Mouse (Mus musculus) hindbrain, embryonic 11.5 days (tissue): ENCODE measurements around the gene Pih1d1. TPM values are rescaled to one million over a fixed set of nuclear protein-coding genes. Genes with fewer than 3 reads are reported as not detected.
"Not testable (repeated sequence)": the region's sequence is repeated elsewhere in the genome, so short reads cannot be mapped to it uniquely, and the experiment has no call there.

Experiments
- ATAC-seq: fragments of 200-750 bp; cut with Nextera tagmentation; 2 replicates; pipeline ENCODE4 v1.8.0; 2017; ENCODE audit warnings: mild to moderate bottlenecking, moderate TSS enrichment, moderate library complexity; ENCODE audit not compliant: low FRiP score
- DNase-seq: peaks from one replicate; pipeline ENCODE4 v3.0.0-alpha.2; 2015; ENCODE audit warnings: low spot score
- H3K27ac ChIP-seq: fragments of 300-500 bp; sonication (generic); 2 replicates; pipeline ENCODE4 v1.5.1; 2014; ENCODE audit warnings: mild to moderate bottlenecking, low read depth, low read length
- H3K27me3 ChIP-seq: fragments of 300-500 bp; sonication (generic); 2 replicates; pipeline ENCODE4 v1.6.1; 2014; ENCODE audit warnings: mild to moderate bottlenecking, low read length, moderate library complexity, mixed read lengths; ENCODE audit not compliant: control insufficient read depth, insufficient read depth
- H3K36me3 ChIP-seq: fragments of 300-500 bp; sonication (generic); 2 replicates; pipeline ENCODE4 v1.6.1; 2014; ENCODE audit warnings: mild to moderate bottlenecking, low read length, moderate library complexity, mixed read lengths; ENCODE audit not compliant: control insufficient read depth, insufficient read depth
- H3K4me1 ChIP-seq: fragments of 300-500 bp; sonication (generic); replicated peaks from 2 replicates; pipeline ENCODE4 v1.6.1; 2014; ENCODE audit warnings: low read length, mixed read lengths; ENCODE audit not compliant: control insufficient read depth, insufficient read depth
- H3K4me2 ChIP-seq: fragments of 300-500 bp; sonication (generic); replicated peaks from 2 replicates; pipeline ENCODE4 v1.6.1; 2014; ENCODE audit warnings: mild to moderate bottlenecking, low read depth, low read length
- H3K4me3 ChIP-seq: fragments of 300-500 bp; sonication (generic); 2 replicates; pipeline ENCODE4 v1.5.1; 2014; ENCODE audit warnings: low read depth, low read length
- H3K9ac ChIP-seq: fragments of 300-500 bp; sonication (generic); 2 replicates; pipeline ENCODE4 v1.6.1; 2014; ENCODE audit warnings: low read depth, low read length
- H3K9me3 ChIP-seq: fragments of 300-500 bp; sonication (generic); 2 replicates; pipeline ENCODE4 v1.6.1; 2016; ENCODE audit warnings: low read length; ENCODE audit not compliant: control insufficient read depth
- WGBS: fragments of 180-500 bp; shearing (Covaris S2); extraction: QIAGEN DNeasy Blood & Tissue Kit; methylation state at CpG from one replicate; pipeline ENCODE4 v1.1.7; 2014; 5-methylcytosine and 5-hydroxymethylcytosine counted together
- polyA plus RNA-seq: library from polyadenylated mRNA; unstranded; fragments of >200 nt; fragmentation: Nextera tagmentation; extraction: Ambion mirVana; gene quantifications from 2 replicates; pipeline ENCODE4 v1.2.1, GENCODE M21; 2014

Pih1d1 gene
- polyA plus RNA-seq = 105 TPM in 2 replicates

- H3K9me3 ChIP-seq = no peaks in the 10 kb centered on the region
- peak within 1 kb of the TSS; percentile 91 for H3K9ac ChIP-seq
- H3K4me3 ChIP-seq = peak within 1 kb of the TSS; percentile 65
- peaks cover 2% of the 10 kb centered on the region; the same call in 1 of the 2 replicates for H3K4me1 ChIP-seq
- WGBS = 5% methylated on average over 68 of the region's 69 CpGs
- H3K4me2 ChIP-seq = peak within 1 kb of the TSS; percentile 74
- no peaks in the 10 kb centered on the region for H3K27me3 ChIP-seq
- H3K27ac ChIP-seq = peak within 1 kb of the TSS; percentile 80
- ATAC-seq (peak; percentile 96), DNase-seq (peak; percentile 99)
- H3K36me3 ChIP-seq = 0 out of 2 replicates have a peak, but pooled peaks cover 2% of the 10 kb centered on the region
Measured at GRCm38 (mm10) chr7:45154096-45154992, at the start of gene Pih1d1, which contains the start of gene Aldh16a1. Gene Pih1d1 (plus strand): TSS chr7:45154303. Gene Aldh16a1 (minus strand): TSS chr7:45154584.

GRCm38 (mm10) chr7:45104941-45105340 is 49.2 kb upstream of the Pih1d1 start:
- H3K4me3 ChIP-seq = no peak overlapping the region
- ATAC-seq (no peak), DNase-seq (no peak)
- no peak overlapping the region for H3K9ac ChIP-seq
- no peaks in the 10 kb centered on the region for H3K9me3 ChIP-seq
- no peak overlapping the region for H3K27ac ChIP-seq
- no peaks in the 10 kb centered on the region for H3K36me3 ChIP-seq
- no peak overlapping the region for H3K4me2 ChIP-seq
- 84% methylated on average over 5 of the region's 5 CpGs for WGBS
- no peaks in the 10 kb centered on the region for H3K27me3 ChIP-seq
- no peaks in the 10 kb centered on the region for H3K4me1 ChIP-seq

GRCm38 (mm10) chr7:45105491-45105890 is 48.6 kb upstream of the Pih1d1 start:
- Histone ChIP-seq H3K36me3 (no peaks in the 10 kb centered on the region), H3K4me2 (no peak overlapping the region), H3K27me3 (no peaks in the 10 kb centered on the region), H3K4me3 (no peak overlapping the region), H3K27ac (no peak overlapping the region), H3K4me1 (no peaks in the 10 kb centered on the region), H3K9me3 (no peaks in the 10 kb centered on the region), H3K9ac (no peak overlapping the region)
- WGBS = 78% methylated on average over 8 of the region's 8 CpGs
- no peak for ATAC-seq
- DNase-seq = no peak

GRCm38 (mm10) chr7:45106441-45106840 is 47.7 kb upstream of the Pih1d1 start:
- H3K4me3 ChIP-seq = no peak overlapping the region
- 24% methylated on average over 6 of the region's 6 CpGs for WGBS
- no peak overlapping the region for H3K9ac ChIP-seq
- H3K4me1 ChIP-seq = no peaks in the 10 kb centered on the region
- peak; percentile 45 for DNase-seq
- H3K4me2 ChIP-seq = no peak overlapping the region
- peak; percentile 30; the same call in 1 of the 2 replicates for ATAC-seq
- H3K27ac ChIP-seq = no peak overlapping the region
- no peaks in the 10 kb centered on the region for H3K9me3 ChIP-seq
- H3K36me3 ChIP-seq = no peaks in the 10 kb centered on the region
- no peaks in the 10 kb centered on the region for H3K27me3 ChIP-seq

- H3K27ac ChIP-seq = no peak overlapping the region
- 59% methylated on average over 5 of the region's 5 CpGs for WGBS
Measured at GRCm38 (mm10) chr7:45107052-45107645, 47.0 kb upstream of the Pih1d1 start.

GRCm38 (mm10) chr7:45110089-45110488 is 44.0 kb upstream of the Pih1d1 start:
- H3K36me3 ChIP-seq, H3K9ac ChIP-seq, H3K27me3 ChIP-seq, H3K4me2 ChIP-seq, DNase-seq, H3K27ac ChIP-seq, H3K9me3 ChIP-seq, H3K4me1 ChIP-seq, H3K4me3 ChIP-seq, ATAC-seq: not testable (repeated sequence)
- 94% methylated on average over 4 of the region's 4 CpGs for WGBS

More at GRCm38 (mm10) chr7:45107052-45107645, 47.0 kb upstream of the Pih1d1 start:
- no peak overlapping the region for H3K4me3 ChIP-seq
- no peak overlapping the region for H3K9ac ChIP-seq
- no peaks in the 10 kb centered on the region for H3K9me3 ChIP-seq
- no peak for DNase-seq
- no peak overlapping the region for H3K4me2 ChIP-seq
- ATAC-seq = no peak
- H3K4me1 ChIP-seq = no peaks in the 10 kb centered on the region
- no peaks in the 10 kb centered on the region for H3K36me3 ChIP-seq
- no peaks in the 10 kb centered on the region for H3K27me3 ChIP-seq

GRCm38 (mm10) chr7:45111940-45112339 is 42.2 kb upstream of the Pih1d1 start:
- no peak overlapping the region for H3K9ac ChIP-seq
- DNase-seq (no peak), ATAC-seq (no peak)
- no peaks in the 10 kb centered on the region for H3K27me3 ChIP-seq
- H3K9me3 ChIP-seq = no peaks in the 10 kb centered on the region
- 63% methylated on average over 2 of the region's 2 CpGs for WGBS
- no peaks in the 10 kb centered on the region for H3K4me1 ChIP-seq
- H3K36me3 ChIP-seq = no peaks in the 10 kb centered on the region
- no peak overlapping the region for H3K4me3 ChIP-seq
- no peak overlapping the region for H3K4me2 ChIP-seq
- H3K27ac ChIP-seq = no peak overlapping the region

- H3K9ac ChIP-seq = no peak overlapping the region
- no peak for ATAC-seq
- 71% methylated on average over 3 of the region's 3 CpGs for WGBS
- DNase-seq = no peak
- no peaks in the 10 kb centered on the region for H3K4me1 ChIP-seq
- H3K36me3 ChIP-seq = no peaks in the 10 kb centered on the region
- H3K9me3 ChIP-seq = no peaks in the 10 kb centered on the region
- no peak overlapping the region for H3K4me2 ChIP-seq
- H3K4me3 ChIP-seq = no peak overlapping the region
- no peak overlapping the region for H3K27ac ChIP-seq
- no peaks in the 10 kb centered on the region for H3K27me3 ChIP-seq
Measured at GRCm38 (mm10) chr7:45112529-45112928, 41.6 kb upstream of the Pih1d1 start.
